Mouse (Mus musculus): ENCODE measurements around the gene Fam32a.

DNA sequence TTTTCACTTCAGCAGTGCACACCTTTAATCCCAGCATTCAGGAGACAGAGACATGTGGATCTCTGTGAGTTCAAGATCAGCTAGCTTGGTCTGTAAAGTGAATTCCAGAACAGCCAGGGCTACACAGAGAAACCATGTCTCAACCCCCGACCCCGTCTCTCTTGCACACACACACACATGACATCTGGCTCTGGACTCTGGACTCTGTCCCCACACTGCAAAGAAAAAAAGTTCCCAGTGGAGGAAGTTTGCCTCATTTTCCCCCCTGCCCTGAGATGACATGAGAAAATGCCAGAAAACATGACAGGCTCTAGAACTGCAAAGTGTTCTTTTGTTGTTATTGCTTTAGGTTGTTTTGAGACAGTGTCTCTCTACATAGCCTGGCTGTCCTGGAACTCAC, 40.3 kb downstream of the Fam32a start:
- TF ChIP-seq POLR2A (IDR thresholded peaks at IDR 0.05; ENCODE audit: low read depth, low read length) (no peak), CTCF (conservative IDR thresholded peaks at IDR 0.05; ENCODE audit: insufficient read depth, insufficient read length, low read depth, low read length) (no peak)

Measured in kidney, adult 2 months (tissue).